Mouse (Mus musculus) testis, adult 2 months (tissue): ENCODE results near the gene Repin1.

Source experiments
- CTCF ChIP-seq: fragments of 200-500 bp; IDR thresholded peaks from 2 replicates; pipeline ENCODE4 v1.5.1; 2012; ENCODE audit warnings: low read depth, mild to moderate bottlenecking, inconsistent platforms, low read length, moderate library complexity; ENCODE audit not compliant: control insufficient read depth, insufficient read depth, insufficient replicate concordance
- POLR2A ChIP-seq: fragments of 200-500 bp; IDR thresholded peaks from 2 replicates; pipeline ENCODE4 v1.6.1; 2012; ENCODE audit warnings: low read depth, mild to moderate bottlenecking, inconsistent platforms, low read length, moderate library complexity; ENCODE audit not compliant: control insufficient read depth

DNA sequence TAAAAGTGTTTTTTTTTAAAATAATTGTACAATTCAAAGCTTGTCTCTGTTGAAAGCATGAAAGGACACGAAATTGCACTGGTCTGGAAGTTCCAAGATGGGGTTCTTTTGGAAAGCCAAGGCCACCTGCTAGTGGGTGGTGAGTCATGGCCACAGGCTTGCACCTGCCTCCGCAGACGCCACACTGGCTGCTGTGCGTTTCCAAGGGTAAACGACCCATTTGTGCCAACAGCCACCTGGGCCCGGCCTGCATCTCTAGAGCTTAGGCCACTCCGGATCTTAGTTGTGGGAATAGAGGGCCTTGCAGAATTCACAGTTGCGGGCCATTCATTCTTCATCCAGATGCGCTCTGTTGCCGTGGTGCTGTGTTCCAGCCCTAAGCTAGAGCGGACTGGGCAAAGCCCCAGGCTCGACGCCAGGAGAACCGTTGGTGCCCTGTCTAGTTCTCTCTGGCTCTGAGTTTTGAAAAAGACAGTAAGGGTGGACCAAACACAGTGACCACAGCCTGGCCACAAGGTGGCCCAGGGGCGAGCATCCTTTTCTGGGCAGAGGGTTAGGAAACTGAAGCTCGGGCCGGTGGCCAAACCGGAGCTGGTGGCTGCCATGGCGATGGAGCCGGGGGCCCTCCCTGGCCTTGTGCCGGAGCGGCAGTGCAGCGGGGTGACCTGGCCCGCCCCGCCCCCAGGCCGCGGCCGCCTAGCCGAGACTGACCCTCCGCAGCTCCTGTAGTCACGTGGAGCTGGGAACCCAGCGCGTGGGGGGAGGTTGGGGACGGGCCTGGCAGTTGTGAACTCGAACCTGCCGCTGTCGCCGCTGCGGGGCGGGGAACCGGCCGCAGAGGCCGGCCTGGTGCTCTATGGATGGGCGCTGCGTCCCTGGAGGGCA is at the start of gene Repin1, which contains the start of gene Gm44965:
- TF ChIP-seq CTCF (no peak; the same call in 1 of the 2 replicates), POLR2A (peak; percentile 72)
